Mouse (Mus musculus) hematopoietic stem cell, adult 5-6 weeks (primary cell): ENCODE results near the gene Ubap1l. TPM values are rescaled to one million over a fixed set of nuclear protein-coding genes. Genes with fewer than 3 reads are reported as not detected.

ENCODE experiments used
- ATAC-seq, 2 experiments: fragments of 125-278 bp in 1 of 2; replicated peaks in 1 of 2; 2 replicates each; pipeline ENCODE4 v1.8.0; 2016 to 2017; ENCODE audit warnings: inconsistent platforms in 2 of 2, mild to moderate bottlenecking in 2 of 2, moderate number of reproducible peaks in 2 of 2, low read depth in 1 of 2, moderate TSS enrichment in 1 of 2; ENCODE audit not compliant: low FRiP score in 2 of 2, poor library complexity in 2 of 2, severe bottlenecking in 2 of 2, insufficient read depth in 1 of 2, low TSS enrichment in 1 of 2
- total RNA-seq: library from RNA; stranded (forward); fragments of 172-1452, 232-1000 nt; gene quantifications from 2 replicates; pipeline ENCODE4 v1.2.3, GENCODE M21; 2017

The Ubap1l gene
- total RNA-seq, 1 experiment from 2014 or later, result not detected

DNA sequence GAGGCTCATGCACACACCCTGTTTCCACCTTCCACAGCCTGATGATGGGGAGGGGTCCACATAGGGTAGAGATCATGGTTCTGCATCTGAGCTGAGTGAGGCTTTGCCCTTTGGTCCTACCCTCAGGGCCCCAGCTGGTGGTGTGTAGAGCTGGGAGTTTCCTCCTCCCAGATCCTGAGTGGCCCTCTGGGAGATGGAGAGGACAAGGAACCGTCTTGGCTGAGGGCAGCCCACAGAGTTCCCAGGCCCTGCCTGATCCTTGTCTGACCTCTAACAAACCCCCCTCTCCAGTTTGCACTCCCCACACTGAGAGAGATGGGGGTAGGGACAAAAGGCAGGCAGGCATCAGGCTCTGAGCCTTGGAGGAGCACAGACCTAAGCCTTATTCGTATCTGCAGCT is 33.5 kb downstream of the Ubap1l start:
- ATAC-seq, result no peak

- ATAC-seq, result peak; percentile 87 to 88
These were observed 37.4 kb downstream of the Ubap1l start, which contains the start of gene Rasl12 for GRCm38 (mm10) chr9:65398279-65398678. Gene Rasl12, plus strand, starts transcription at chr9:65398506.

GRCm38 (mm10) chr9:65399934-65400333 is 39.1 kb downstream of the Ubap1l start:
- no peak for ATAC-seq

- peak; percentile 69 to 84 for ATAC-seq
These were observed 43.7 kb downstream of the Ubap1l start for GRCm38 (mm10) chr9:65404331-65405183.

- no peak for ATAC-seq
These were observed 44.3 kb downstream of the Ubap1l start for GRCm38 (mm10) chr9:65405184-65405449.

GRCm38 (mm10) chr9:65407327-65407726 is 46.5 kb downstream of the Ubap1l start:
- ATAC-seq, result no peak

GRCm38 (mm10) chr9:65407861-65408260 is 47.0 kb downstream of the Ubap1l start:
- no peak for ATAC-seq

DNA sequence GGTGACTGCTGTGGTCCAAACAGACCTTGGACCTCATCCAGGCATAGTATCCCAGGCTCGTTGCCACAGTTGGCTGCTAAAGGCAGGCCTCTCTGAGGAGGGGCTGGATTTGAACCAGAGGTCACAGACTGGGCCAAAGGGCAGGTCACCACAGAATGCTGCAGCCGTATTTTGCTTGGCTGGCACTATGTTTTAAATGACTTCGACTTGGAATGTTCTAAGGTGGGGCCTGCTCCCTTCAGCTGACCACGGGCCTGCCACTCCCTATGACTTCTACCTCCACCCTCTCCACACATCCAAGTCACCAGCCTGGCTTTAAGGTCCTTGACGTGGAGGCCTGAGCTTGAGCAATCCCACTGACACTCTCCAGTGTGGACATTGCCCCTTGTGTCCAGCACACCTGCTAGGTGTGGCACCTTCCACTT is 48.0 kb downstream of the Ubap1l start:
- ATAC-seq, result no peak

GRCm38 (mm10) chr9:65410378-65410777 is 49.5 kb downstream of the Ubap1l start:
- ATAC-seq, result no peak

DNA sequence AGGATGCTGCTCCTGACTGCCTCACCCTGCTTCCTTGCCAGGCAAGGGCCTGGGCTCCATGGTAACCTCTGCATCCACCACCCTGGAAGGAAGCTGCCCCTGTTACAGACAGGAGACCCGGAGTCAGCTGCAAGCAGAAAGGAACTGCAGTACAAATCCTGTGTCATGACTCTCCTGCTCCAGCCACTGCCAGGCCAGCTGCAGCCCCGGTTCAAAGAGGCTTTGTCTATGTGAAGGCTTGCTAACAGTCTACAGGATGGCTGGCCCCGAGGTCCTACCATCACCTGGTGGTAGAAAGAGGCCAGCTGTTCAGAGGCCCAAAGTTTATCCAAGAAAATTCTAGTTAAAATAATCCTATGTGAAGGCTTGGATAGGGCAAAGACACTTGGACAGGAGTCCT is 50.5 kb downstream of the Ubap1l start:
- no peak for ATAC-seq

- no peak for ATAC-seq
These were observed 56.9 kb downstream of the Ubap1l start for GRCm38 (mm10) chr9:65417738-65418137.

DNA sequence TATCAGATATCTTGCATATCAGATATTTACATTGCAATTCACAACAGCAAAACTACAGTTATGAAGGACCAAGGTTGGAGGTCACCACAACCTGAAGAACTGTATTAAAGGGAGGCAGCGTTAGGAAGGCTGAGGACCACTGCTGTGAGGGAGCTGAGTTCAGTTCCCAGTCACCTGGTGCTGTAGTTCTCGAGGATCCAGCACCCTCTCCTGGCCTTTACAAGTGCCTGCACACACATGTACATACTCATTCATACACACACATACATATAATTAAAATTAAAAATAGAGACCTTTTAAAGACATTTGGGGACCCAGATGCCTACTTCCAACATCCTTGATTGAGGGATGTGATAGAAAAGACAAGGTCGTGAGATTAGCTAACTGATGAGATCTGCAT is 58.8 kb downstream of the Ubap1l start:
- ATAC-seq, result no peak

GRCm38 (mm10) chr9:65422760-65423501 is 62.1 kb downstream of the Ubap1l start, which contains the start of gene Slc51b:
Gene Slc51b, minus strand, starts transcription at chr9:65422955.
- no peak for ATAC-seq

DNA sequence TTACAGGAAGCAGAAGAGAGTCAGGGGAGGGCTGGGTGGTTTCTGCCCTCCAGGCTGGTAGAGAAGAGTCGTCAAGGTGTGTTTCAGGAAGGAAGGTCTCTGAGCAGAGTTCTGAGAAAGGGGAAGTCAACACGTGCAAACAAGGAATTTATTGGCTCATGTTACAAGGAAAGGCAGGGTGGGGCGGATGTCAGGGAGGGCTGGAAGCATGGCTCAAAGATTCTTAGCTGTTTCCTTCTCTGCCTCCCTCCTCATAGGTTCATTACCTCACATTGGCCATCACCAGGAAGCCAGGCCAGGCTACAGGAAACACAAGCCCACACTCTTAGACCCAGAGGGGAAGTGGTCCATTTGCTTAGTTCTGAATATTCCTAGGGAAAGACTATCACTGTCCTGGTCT is 63.6 kb downstream of the Ubap1l start:
- peak in 1 of 2 experiments; percentile 56; a peak in 3 of 4 replicates for ATAC-seq

DNA sequence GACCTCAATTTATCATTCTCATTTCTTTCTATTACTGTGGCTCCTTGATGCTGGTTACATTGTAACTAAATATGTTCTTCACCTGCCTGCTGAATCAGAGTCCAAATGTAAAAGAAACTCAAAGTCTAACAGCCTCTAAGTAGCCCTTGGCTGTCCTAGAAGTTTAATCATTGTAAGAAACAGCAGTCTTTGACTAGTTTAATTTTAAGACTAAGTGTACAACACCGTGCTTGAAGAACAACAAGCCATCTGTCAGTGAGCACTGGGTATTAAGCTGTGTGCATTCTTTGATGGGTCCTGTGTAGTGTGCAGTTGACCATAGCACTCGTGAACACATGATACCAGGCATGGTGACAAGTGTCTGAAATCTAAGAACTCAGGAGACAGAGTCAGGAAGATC is 66.7 kb downstream of the Ubap1l start:
- no peak for ATAC-seq

DNA sequence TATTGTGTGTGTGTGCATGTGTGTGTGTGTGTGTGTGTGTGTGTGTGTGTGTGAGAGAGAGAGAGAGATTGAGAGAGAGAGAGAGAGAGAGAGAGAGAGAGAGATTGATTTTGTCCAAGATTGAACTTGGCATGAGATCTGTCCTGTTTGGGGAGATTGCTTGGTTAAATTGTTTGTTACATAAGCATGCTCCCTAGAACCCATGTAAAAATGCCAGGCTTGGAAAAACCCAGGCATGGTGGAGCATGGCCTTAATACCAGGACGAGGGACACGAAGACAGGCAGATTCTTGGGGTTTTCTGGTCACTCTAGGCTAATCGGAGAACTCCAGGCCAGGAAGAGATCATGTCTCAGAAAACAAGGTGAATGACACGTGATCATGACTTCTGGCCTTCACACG is 67.2 kb downstream of the Ubap1l start:
- ATAC-seq, result no peak
